Mouse (Mus musculus): ENCODE results near the gene Dock4. TPM values are rescaled to one million over a fixed set of nuclear protein-coding genes. Genes with fewer than 3 reads are reported as not detected.
"Not testable (repeated sequence)": the region's sequence is repeated elsewhere in the genome, so short reads cannot be mapped to it uniquely, and the experiment has no call there.

The Dock4 gene
- total and polyA plus RNA-seq, 3 experiments, result 4.3 to 13.6 (median 11.2) TPM

DNA sequence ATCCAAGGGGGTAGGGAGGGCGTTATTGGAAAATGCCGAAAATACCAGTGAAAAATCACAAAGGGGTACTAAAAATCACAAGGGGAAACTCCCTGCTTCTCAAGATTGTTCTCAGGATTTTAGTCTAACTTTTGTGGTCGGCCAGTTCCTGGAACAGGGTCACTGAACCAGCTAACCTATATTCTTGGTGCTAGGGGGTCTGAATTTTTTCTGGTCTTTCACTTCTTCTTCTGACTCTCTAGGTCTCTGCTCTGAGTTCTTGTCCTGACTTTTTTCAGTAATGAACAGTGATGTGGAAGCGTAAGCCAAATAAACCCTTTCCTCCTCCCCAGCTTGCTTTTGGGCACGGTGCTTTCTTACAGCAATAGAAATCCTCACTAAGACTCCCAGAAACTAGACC lies 424.6 kb downstream of the Dock4 start:
- Histone ChIP-seq H3K9ac (ENCODE audit: low read depth, low read length) (no peak overlapping the region), H3K4me3 (no peak overlapping the region), H3K79me2 (replicated peaks; ENCODE audit: control insufficient read depth, insufficient read depth, low read length) (no peaks in the 10 kb centered on the region), H3K27ac (no peak overlapping the region), H3K36me3 (ENCODE audit: control insufficient read depth, insufficient read depth, low read length) (no peaks in the 10 kb centered on the region), H3K4me1 (ENCODE audit: control insufficient read depth, insufficient read depth, low read length) (no peaks in the 10 kb centered on the region), H3K27me3 (ENCODE audit: control insufficient read depth, insufficient read depth, low read length) (no peaks in the 10 kb centered on the region)
- DNase-seq, result no peak
- 90% methylated on average over 5 of the region's 5 CpGs for WGBS
- TF ChIP-seq CTCF (IDR thresholded peaks at IDR 0.05) (no peak), EP300 (IDR thresholded peaks at IDR 0.05; ENCODE audit: insufficient read depth, low read depth, low read length) (no peak), POLR2A (IDR thresholded peaks at IDR 0.05; ENCODE audit: insufficient read depth, low read depth, low read length) (no peak)
- intact Hi-C loops (cut with DNase I), result no loop called here

- Histone ChIP-seq H3K79me2 (replicated peaks; ENCODE audit: control insufficient read depth, insufficient read depth, low read length) (no peaks in the 10 kb centered on the region), H3K4me3 (no peak overlapping the region), H3K9ac (ENCODE audit: low read depth, low read length) (no peak overlapping the region), H3K4me1 (ENCODE audit: control insufficient read depth, insufficient read depth, low read length) (no peaks in the 10 kb centered on the region), H3K27ac (no peak overlapping the region), H3K27me3 (ENCODE audit: control insufficient read depth, insufficient read depth, low read length) (no peaks in the 10 kb centered on the region), H3K36me3 (ENCODE audit: control insufficient read depth, insufficient read depth, low read length) (no peaks in the 10 kb centered on the region)
- intact Hi-C loops (cut with DNase I), result no loop called here
- WGBS, result 92% methylated on average over 3 of the region's 3 CpGs
- DNase-seq, result no peak
- TF ChIP-seq CTCF (IDR thresholded peaks at IDR 0.05) (no peak), EP300 (IDR thresholded peaks at IDR 0.05; ENCODE audit: insufficient read depth, low read depth, low read length) (no peak), POLR2A (IDR thresholded peaks at IDR 0.05; ENCODE audit: insufficient read depth, low read depth, low read length) (no peak)
These were observed 427.0 kb downstream of the Dock4 start for GRCm38 (mm10) chr12:40872716-40873115.

- H3K36me3 ChIP-seq (ENCODE audit: control insufficient read depth, insufficient read depth, low read length); intact Hi-C loops (cut with DNase I); H3K9ac ChIP-seq (ENCODE audit: low read depth, low read length); H3K4me3 ChIP-seq; DNase-seq; H3K4me1 ChIP-seq (ENCODE audit: control insufficient read depth, insufficient read depth, low read length); H3K27ac ChIP-seq; H3K27me3 ChIP-seq (ENCODE audit: control insufficient read depth, insufficient read depth, low read length); H3K79me2 ChIP-seq (replicated peaks; ENCODE audit: control insufficient read depth, insufficient read depth, low read length): not testable (repeated sequence)
- 84% methylated on average over 7 of the region's 7 CpGs for WGBS
These were observed 427.5 kb downstream of the Dock4 start for GRCm38 (mm10) chr12:40873267-40873666.

DNA sequence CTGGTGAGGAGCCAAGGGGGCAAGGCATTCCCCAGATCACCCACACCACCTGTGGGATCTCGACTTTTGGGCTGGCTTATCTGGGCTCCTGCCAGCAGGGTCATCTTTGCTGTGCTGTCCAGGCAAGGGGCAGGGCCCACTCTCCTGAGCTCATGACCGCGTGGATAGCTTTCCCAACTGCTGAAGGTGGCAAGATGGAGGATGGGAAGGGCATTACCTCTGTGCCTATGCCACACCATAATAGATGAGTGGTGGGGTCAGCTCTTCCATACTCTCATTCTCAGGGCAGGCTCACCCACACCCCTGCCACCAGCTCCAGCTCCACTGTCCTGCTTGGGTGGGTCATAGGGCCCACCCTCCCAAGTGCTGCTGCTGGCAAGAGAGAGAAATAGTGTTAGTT lies 439.2 kb downstream of the Dock4 start:
- Histone ChIP-seq H3K36me3 (ENCODE audit: control insufficient read depth, insufficient read depth, low read length) (no peaks in the 10 kb centered on the region), H3K27ac (no peak overlapping the region), H3K4me1 (ENCODE audit: control insufficient read depth, insufficient read depth, low read length) (no peaks in the 10 kb centered on the region), H3K27me3 (ENCODE audit: control insufficient read depth, insufficient read depth, low read length) (no peaks in the 10 kb centered on the region), H3K9ac (ENCODE audit: low read depth, low read length) (no peak overlapping the region), H3K79me2 (replicated peaks; ENCODE audit: control insufficient read depth, insufficient read depth, low read length) (no peaks in the 10 kb centered on the region), H3K4me3 (no peak overlapping the region)
- no peak for DNase-seq
- WGBS, result 81% methylated on average over 3 of the region's 3 CpGs
- TF ChIP-seq CTCF (IDR thresholded peaks at IDR 0.05) (no peak), EP300 (IDR thresholded peaks at IDR 0.05; ENCODE audit: insufficient read depth, low read depth, low read length) (no peak), POLR2A (IDR thresholded peaks at IDR 0.05; ENCODE audit: insufficient read depth, low read depth, low read length) (no peak)
- intact Hi-C loops (cut with DNase I), result no loop called here

- no peak for DNase-seq
- Histone ChIP-seq H3K27me3 (ENCODE audit: control insufficient read depth, insufficient read depth, low read length) (no peaks in the 10 kb centered on the region), H3K4me3 (no peak overlapping the region), H3K4me1 (ENCODE audit: control insufficient read depth, insufficient read depth, low read length) (no peaks in the 10 kb centered on the region), H3K27ac (no peak overlapping the region), H3K79me2 (replicated peaks; ENCODE audit: control insufficient read depth, insufficient read depth, low read length) (no peaks in the 10 kb centered on the region), H3K36me3 (ENCODE audit: control insufficient read depth, insufficient read depth, low read length) (no peaks in the 10 kb centered on the region), H3K9ac (ENCODE audit: low read depth, low read length) (no peak overlapping the region)
- intact Hi-C loops (cut with DNase I), result no loop called here
- WGBS, result 93% methylated on average over 6 of the region's 6 CpGs
- TF ChIP-seq POLR2A (IDR thresholded peaks at IDR 0.05; ENCODE audit: insufficient read depth, low read depth, low read length), result no peak
These were observed 439.6 kb downstream of the Dock4 start for GRCm38 (mm10) chr12:40885377-40885776.

DNA sequence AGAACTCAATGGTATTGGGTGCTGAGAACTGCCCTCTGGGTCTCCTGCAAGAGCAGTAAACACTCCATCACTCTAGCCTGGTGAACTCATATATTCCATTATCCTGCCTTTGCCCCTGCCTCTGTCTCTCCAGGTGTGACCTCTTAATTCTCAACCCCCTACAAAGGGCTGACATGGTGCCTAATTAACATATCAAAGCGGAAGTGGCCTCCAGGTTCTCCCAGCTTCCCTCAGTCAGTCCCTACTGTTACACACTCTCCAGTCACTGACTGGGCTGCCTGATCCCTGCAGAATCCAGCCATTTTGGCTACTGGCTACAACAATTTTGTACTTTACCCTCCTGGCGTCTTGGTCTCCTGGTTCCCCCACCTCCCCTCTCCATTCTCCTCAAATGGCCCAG lies 441.7 kb downstream of the Dock4 start:
- Histone ChIP-seq H3K79me2 (replicated peaks; ENCODE audit: control insufficient read depth, insufficient read depth, low read length) (no peaks in the 10 kb centered on the region), H3K9ac (ENCODE audit: low read depth, low read length) (no peak overlapping the region), H3K27ac (no peak overlapping the region), H3K36me3 (ENCODE audit: control insufficient read depth, insufficient read depth, low read length) (no peaks in the 10 kb centered on the region), H3K27me3 (ENCODE audit: control insufficient read depth, insufficient read depth, low read length) (no peaks in the 10 kb centered on the region), H3K4me3 (no peak overlapping the region), H3K4me1 (ENCODE audit: control insufficient read depth, insufficient read depth, low read length) (no peaks in the 10 kb centered on the region)
- 76% methylated on average over 2 of the region's 2 CpGs for WGBS
- no peak for TF ChIP-seq POLR2A (IDR thresholded peaks at IDR 0.05; ENCODE audit: insufficient read depth, low read depth, low read length)
- no peak for TF ChIP-seq CTCF (IDR thresholded peaks at IDR 0.05)
- TF ChIP-seq EP300 (IDR thresholded peaks at IDR 0.05; ENCODE audit: insufficient read depth, low read depth, low read length), result no peak
- intact Hi-C loops (cut with DNase I), result no loop called here
- DNase-seq, result no peak
